Mouse (Mus musculus) heart, postnatal 10 days (tissue): ENCODE results near the gene Ptgis. TPM values are rescaled to one million over a fixed set of nuclear protein-coding genes. Genes with fewer than 3 reads are reported as not detected.
A peak's percentile ranks its signal among the peaks of the same experiment; 100 is the strongest.
"Not testable (repeated sequence)": the region's sequence is repeated elsewhere in the genome, so short reads cannot be mapped to it uniquely, and the experiment has no call there.

Experiments used
- DNase-seq, 2 experiments: peaks; one replicate each; pipeline ENCODE4 v3.0.0; 2021
- intact Hi-C: fragments of 180-260 bp; cut with DNase I; formaldehyde crosslinking; loops from one replicate; pipeline ENCODE4 v1.15.1; 2025
- total RNA-seq, 2 experiments: library from RNA; stranded (reverse); gene quantifications; 2 replicates each; pipeline ENCODE4 v1.2.3; 2021

Ptgis gene
- total RNA-seq, 2 experiments from 2014 or later = 35.8 to 39.7 TPM

- no peak for DNase-seq
- intact Hi-C loops = no loop called here
Measured at GRCm38 (mm10) chr2:167233771-167234170, 6.6 kb downstream of the Ptgis start.

DNA sequence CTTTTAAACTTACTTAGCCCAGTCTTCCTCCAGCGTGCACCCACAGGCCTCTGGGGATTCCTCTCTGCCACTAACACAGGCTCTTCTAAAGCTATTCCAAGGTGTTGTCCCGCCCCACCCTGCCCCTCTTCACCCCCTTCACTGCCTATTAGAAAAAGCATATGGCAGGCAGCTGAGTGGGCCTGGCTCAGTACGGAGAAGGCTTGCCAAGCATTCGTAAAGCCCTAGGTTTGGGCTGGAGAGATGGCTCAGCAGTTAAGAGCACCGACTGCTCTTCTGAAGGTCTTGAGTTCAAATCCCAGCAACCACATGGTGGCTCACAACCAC lies 7.4 kb downstream of the Ptgis start:
- no peak for DNase-seq
- intact Hi-C loops = no loop called here

DNA sequence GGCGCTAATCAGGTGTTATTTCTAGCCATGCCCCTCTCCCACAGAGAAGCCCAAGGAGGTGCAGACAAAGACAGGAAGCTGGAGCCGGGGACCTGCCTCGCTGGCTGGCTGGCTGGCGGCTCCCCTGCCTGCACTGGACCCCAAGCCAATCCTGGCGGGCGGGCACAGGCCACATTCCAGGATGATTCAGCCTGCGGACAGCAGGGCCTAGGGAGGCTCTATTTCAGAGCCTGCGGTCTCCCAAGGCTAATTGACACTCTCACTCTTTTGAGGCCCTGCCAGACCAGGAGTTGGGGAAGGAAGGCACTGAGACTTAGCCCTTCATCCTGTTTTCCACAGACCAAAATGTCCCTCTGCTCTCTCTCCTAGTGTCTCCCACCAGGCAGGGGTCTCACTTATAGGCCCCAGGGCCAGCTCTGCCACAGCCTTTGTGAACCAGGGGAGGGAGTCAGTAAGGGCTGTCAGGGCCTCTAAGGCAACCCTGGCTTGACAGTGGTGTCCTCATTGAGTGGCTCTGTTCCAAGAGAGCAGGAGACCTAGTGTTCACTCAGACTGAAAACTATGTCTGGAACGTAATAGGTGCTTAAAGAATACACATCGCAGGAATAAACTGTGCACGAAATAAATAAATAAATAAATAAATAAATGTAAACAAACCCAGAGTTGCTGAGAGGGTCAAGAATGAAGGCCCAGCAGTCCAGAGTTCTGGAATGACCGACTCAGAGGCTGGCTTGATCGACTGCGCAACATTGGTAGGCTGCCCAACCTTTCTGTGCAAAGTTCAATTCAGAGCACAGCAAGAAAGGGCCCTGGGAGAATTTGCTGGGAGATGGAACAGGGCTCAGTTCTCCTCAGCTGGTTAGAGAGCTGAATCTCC lies 8.0 kb downstream of the Ptgis start:
- DNase-seq = peak; percentile 62 to 63
- intact Hi-C loops = no loop called here

DNA sequence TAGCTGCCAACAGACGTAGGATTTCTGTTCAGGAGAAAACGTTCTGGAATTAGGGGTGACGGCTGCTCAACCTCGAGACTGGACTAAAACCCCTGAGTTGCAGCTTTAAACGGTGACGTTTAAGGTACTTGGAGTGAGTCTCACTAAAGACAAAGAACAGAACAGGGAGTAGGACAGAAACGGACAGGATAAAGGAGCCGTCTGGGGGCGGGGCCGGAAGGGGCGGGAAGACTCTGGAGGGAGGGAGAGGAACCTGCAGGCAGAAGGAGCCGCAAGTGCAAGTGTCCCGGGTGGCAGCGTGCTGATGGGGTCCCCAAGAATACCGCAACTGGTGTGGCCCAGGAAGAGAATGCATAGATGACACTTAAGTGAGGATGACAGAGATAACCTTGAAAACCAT lies 9.8 kb downstream of the Ptgis start:
- intact Hi-C loops = no loop called here
- no peak for DNase-seq

DNA sequence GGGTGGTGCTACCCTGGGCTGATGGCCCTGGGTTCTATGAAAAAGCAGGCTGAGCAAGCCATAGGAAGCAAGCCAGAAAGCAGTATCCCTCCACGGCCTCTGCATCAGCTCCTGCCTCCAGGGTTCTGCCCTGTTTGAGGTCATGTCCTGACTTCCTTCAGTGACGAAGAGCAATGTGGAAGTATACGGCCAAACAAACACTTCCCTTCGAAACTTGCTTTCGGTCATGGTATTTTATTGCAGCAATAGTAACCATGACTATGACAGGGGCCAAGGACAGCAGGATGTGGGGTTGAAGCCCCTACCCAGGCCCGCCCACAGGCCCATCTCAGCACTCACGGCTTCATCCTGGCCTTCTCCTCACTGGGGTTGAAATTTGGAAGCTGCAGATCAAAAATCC lies 15.5 kb downstream of the Ptgis start:
- no peak for DNase-seq
- intact Hi-C loops = loop anchor here (5.0 kb wide), 2 partner anchors 192 to 237 kb away; no protein-coding TSS in a partner anchor

DNA sequence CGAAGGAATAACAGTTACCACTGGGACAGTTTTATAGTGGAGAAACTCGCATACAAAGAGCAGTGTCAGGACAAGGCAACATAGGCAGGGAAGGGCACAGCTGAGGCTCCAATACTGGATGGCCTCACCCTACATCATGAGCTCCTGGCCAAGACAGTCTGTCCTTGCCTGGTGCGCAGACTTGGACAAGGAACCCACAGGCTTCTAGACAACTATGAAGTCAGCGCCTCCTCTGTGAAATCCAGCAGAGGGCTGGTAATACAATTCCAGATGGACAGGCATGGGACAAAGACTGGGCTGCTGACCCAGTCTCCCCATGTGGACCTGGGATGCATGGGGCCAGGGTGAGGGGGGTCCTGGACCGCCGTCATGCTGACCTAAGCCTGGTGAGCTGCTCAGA lies 16.2 kb downstream of the Ptgis start:
- intact Hi-C loops = loop anchor here (5.0 kb wide), 2 partner anchors 193 to 238 kb away; no protein-coding TSS in a partner anchor

GRCm38 (mm10) chr2:167222152-167222551 lies 18.3 kb downstream of the Ptgis start:
- DNase-seq = peak; percentile 84 to 87
- intact Hi-C loops = loop anchor here (1.0 to 5.0 kb wide), 3 partner anchors 57 to 240 kb away; no protein-coding TSS in a partner anchor

More for the DNA sequence above, 16.2 kb downstream of the Ptgis start:
- no peak for DNase-seq

- intact Hi-C loops = loop anchor here (5.0 kb wide), 2 partner anchors 196 to 241 kb away; no protein-coding TSS in a partner anchor
- no peak for DNase-seq
Measured at GRCm38 (mm10) chr2:167221159-167221845, 19.1 kb downstream of the Ptgis start.

GRCm38 (mm10) chr2:167220736-167221135 lies 19.7 kb downstream of the Ptgis start:
- intact Hi-C loops = loop anchor here (5.0 kb wide), 2 partner anchors 197 to 242 kb away; no protein-coding TSS in a partner anchor
- DNase-seq = no peak

DNA sequence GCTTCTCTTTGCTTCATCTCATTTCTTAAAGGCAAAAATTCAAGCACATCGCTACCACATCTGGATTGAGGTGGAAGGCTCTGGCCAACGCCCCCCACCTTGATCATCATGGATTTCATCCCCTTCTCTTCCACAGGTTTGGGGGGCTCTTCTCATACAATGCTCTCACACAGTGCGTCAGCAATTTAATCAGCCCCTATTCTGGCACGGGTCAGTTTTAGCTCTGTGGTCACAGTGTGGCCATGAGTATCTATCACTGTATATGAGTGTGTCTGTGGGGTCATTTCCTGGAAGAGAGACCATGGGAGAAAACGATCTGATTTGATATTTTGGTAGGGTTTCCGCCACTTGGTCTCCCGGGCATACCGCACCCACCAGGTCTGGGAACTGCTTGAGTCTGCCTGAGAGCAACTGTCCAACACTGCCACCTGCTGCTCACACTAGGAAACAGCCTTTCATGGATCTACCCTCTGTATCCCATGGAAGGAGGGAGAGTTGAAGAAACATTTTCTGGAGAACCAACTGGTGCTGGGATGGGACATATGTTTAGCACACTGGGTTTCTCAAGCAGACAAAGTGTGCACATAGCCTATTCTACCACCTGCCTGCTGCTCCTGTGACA lies 21.1 kb downstream of the Ptgis start:
- intact Hi-C loops = loop anchor here (1.0 kb wide), 2 partner anchors 107 to 147 kb away; no protein-coding TSS in a partner anchor
- peak; percentile 89 to 93 for DNase-seq

DNA sequence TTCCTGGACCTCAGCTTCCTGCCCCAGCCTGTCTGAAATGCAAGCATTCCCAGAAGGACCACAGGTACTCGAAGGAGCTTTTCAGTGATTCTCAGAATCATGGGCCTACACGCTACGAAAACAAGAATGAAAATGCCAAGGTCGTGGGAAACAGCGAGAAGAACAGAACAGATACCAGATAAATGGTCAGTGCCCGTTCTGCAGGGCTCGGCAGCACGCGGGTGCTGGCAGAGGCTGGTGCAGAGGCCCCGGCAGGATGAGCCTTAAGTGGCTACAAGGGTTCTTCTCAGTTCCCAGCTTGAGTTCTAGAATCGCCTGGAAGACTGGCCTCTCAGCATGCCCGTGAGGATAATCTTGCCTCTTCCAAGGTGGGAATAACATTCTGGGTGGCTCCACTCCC lies 26.7 kb downstream of the Ptgis start:
- intact Hi-C loops = no loop called here
- DNase-seq = peak in 1 of 2 experiments; percentile 19

- intact Hi-C loops = no loop called here
- peak in 1 of 2 experiments; percentile 71 for DNase-seq
Measured at GRCm38 (mm10) chr2:167213076-167213475, 27.3 kb downstream of the Ptgis start.

- peak; percentile 84 to 86 for DNase-seq
- intact Hi-C loops = no loop called here
Measured at GRCm38 (mm10) chr2:167212551-167212950, 27.9 kb downstream of the Ptgis start.

DNA sequence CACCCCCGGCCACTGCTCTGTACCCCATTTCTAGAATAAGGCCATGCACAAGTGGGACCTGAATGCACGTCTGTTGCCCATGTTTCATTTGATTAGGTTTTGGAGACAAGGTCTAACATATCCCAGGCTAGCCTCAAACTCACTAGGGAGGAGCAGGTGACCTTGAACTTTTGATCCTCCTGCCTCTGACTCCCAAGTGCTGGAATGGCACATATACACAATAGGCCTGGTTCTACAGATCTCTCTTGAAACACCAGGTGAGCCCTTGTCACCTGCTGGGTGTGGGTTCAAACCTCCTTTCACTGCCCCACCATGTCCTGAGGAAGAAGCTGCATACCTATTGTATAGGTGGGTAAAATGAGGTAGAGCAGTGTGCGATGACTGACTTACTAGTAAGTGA lies 28.3 kb downstream of the Ptgis start:
- peak in 1 of 2 experiments; percentile 7 for DNase-seq
- intact Hi-C loops = no loop called here

GRCm38 (mm10) chr2:167209900-167210299 lies 30.5 kb downstream of the Ptgis start:
- intact Hi-C loops = no loop called here
- peak; percentile 51 to 64 for DNase-seq

DNA sequence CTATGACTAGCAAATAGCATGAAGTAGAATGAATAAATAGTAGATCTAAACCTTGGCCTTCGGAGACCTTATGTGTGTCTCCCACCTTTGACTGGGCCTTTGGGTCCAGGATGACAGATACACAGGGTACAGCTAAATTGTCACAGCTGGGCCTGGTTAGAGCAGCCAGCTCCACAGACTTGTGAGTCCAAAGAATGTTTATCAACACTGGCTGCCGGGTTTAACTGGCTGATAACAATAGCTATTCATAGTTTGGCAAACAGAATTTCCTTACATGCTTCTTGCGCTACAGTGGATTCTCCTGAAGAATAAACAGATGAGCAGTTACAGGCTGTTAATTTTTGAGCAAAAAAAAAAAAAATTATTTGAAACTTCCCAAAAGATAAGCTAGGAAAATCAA lies 31.4 kb downstream of the Ptgis start:
- intact Hi-C loops = no loop called here
- DNase-seq = peak; percentile 44 to 50

DNA sequence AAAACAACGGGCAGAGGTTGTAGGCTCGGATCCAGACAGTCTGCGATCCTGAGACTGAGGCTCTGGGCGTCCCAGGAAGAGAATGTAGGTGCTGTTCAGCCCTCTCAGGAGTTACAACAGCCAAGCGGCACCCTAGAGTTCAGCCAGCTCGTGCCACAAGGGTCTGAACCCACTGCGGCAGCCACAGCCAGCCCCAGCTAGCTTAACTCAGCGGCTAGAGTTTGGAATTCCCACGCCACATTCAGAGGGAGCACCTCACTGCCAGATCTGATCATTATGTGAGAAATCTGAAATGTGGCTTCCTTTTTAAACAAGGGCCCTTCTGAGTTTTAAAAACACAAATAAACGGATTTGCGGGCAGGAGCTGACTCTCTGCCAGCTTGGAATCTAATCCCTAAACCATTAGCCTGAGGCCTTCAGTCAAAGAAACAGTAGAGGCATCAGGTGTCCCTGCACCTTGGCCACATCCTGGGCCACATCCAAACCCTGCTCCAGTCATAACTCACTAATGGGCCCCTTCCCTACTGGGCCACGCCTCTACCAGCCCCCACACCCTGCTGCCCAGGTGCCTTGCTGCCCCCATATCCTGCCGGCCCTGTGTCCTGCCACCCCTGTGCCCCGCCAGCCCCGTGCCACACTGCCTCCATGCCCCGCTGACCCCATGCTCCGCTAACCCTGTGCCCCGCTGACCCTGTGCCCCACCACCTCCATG lies 34.3 kb downstream of the Ptgis start:
- intact Hi-C loops = no loop called here

GRCm38 (mm10) chr2:167204686-167205085 lies 35.7 kb downstream of the Ptgis start:
- intact Hi-C loops = not testable (repeated sequence)

More for the DNA sequence above, 34.3 kb downstream of the Ptgis start:
- DNase-seq = no peak

DNA sequence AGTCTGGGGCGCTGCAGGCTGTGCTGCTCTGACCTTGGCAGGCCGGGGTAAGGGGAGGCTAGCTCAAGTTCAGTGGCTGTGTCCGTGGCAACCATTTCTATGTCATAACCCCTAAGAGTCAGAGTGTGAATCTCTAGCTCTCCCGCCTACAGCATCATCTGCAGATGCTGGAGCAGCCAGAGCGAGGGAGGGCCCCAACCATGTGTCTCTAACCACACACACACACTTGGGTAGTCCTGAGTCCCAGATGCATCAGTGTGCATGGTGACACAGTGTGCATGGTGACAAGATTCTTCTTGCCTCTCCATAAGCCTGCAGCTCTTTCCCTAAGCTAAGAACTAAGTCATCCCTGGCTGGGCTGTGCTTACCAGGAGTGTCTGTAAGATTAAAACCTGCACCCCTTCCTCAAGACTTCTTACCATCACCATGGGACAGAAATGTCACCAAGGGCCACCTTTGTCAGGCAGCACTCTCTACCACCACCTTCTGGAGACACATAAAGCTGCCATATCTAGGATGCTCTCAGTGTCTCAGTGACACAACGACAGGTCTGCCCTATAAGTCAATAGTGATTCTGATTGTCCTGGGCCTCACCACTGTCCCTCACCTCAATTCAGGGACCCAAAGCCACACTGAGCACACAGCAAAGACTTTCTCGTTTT lies 36.8 kb downstream of the Ptgis start:
- intact Hi-C loops = no loop called here
- no peak for DNase-seq

More at GRCm38 (mm10) chr2:167204686-167205085, 35.7 kb downstream of the Ptgis start:
- DNase-seq = not testable (repeated sequence)
